Mouse (Mus musculus) layer of hippocampus, postnatal 14 days (tissue): ENCODE measurements at regions not wholly inside any gene's neighbourhood (a gene's known extent, or its start where the extent isn't known, plus 50 kb on each side); places are given as distances from the start of the nearest gene placed in this dataset.
A peak's percentile ranks its signal among the peaks of the same experiment; 100 is the strongest.

Source experiments
- DNase-seq, 2 experiments: peaks; one replicate each; pipeline ENCODE4 v3.0.0; 2021 to 2022; ENCODE audit warnings: low spot score in 2 of 2, mixed read lengths in 1 of 2

GRCm38 (mm10) chr14:102024646-102025045 is 294.9 kb downstream of the Lmo7 start:
- DNase-seq, result no peak

- DNase-seq, result peak; percentile 41 to 84
These were observed 290.4 kb downstream of the Lmo7 start for GRCm38 (mm10) chr14:102020161-102020605.

GRCm38 (mm10) chr14:102019320-102019719 is 289.6 kb downstream of the Lmo7 start:
- DNase-seq, result no peak

GRCm38 (mm10) chr14:102016572-102016971 is 286.8 kb downstream of the Lmo7 start:
- no peak for DNase-seq

- no peak for DNase-seq
These were observed 285.3 kb downstream of the Lmo7 start for GRCm38 (mm10) chr14:102014976-102015603.

- DNase-seq, result no peak
These were observed 283.5 kb downstream of the Lmo7 start for GRCm38 (mm10) chr14:102013238-102013637.

- no peak for DNase-seq
These were observed 267.8 kb downstream of the Lmo7 start for GRCm38 (mm10) chr14:101997535-101997934.

GRCm38 (mm10) chr14:101984401-101984800 is 254.6 kb downstream of the Lmo7 start:
- DNase-seq, result no peak
